Mouse (Mus musculus): Measurements from ENCODE around the gene Rptor. TPM values are rescaled to one million over a fixed set of nuclear protein-coding genes. Genes with fewer than 3 reads are reported as not detected.

Gene Rptor
- polyA plus RNA-seq, 1 experiment from 2014 or later: 15.7 TPM

GRCm38 (mm10) chr11:119933819-119934583 lies 331.3 kb downstream of the Rptor start:
- Histone ChIP-seq H3K4me3 (no peak overlapping the region), H3K9me3 (no peaks in the 10 kb centered on the region), H3K4me1 (peaks cover 57% of the 10 kb centered on the region), H3K27me3 (replicated peaks; ENCODE audit: low read depth, poor library complexity, severe bottlenecking) (peaks cover 15% of the 10 kb centered on the region), H3K36me3 (replicated peaks) (no peaks in the 10 kb centered on the region), H3K27ac (replicated peaks) (no peak overlapping the region)
- no peak for DNase-seq (ENCODE audit: low spot score)
- WGBS: 82% methylated on average over 8 of the region's 8 CpGs

- peaks cover 65% of the 10 kb centered on the region for H3K4me1 ChIP-seq
- no peak for DNase-seq (ENCODE audit: low spot score)
- 76% methylated on average over 8 of the region's 8 CpGs for WGBS
These were observed 332.1 kb downstream of the Rptor start for GRCm38 (mm10) chr11:119934773-119935172.

GRCm38 (mm10) chr11:119935457-119935856 lies 332.8 kb downstream of the Rptor start:
- H3K4me1 ChIP-seq: peaks cover 71% of the 10 kb centered on the region
- H3K27ac ChIP-seq (replicated peaks): peak overlapping the region; percentile 24; the same call in 1 of the 2 replicates
- WGBS: 21% methylated on average over 6 of the region's 6 CpGs
- H3K4me3 ChIP-seq: no peak overlapping the region
- no peaks in the 10 kb centered on the region for H3K36me3 ChIP-seq (replicated peaks)
- peaks cover 30% of the 10 kb centered on the region for H3K27me3 ChIP-seq (replicated peaks; ENCODE audit: low read depth, poor library complexity, severe bottlenecking)
- peak; percentile 77 for DNase-seq (ENCODE audit: low spot score)
- H3K9me3 ChIP-seq: no peaks in the 10 kb centered on the region

More at GRCm38 (mm10) chr11:119934773-119935172, 332.1 kb downstream of the Rptor start:
- Histone ChIP-seq H3K36me3 (replicated peaks) (no peaks in the 10 kb centered on the region), H3K27ac (replicated peaks) (no peak overlapping the region), H3K27me3 (replicated peaks; ENCODE audit: low read depth, poor library complexity, severe bottlenecking) (peaks cover 23% of the 10 kb centered on the region), H3K4me3 (no peak overlapping the region), H3K9me3 (no peaks in the 10 kb centered on the region)

- peak overlapping the region; percentile 51; the same call in 1 of the 2 replicates for H3K27ac ChIP-seq (replicated peaks)
- WGBS: 68% methylated on average over 2 of the region's 2 CpGs
- peaks cover 81% of the 10 kb centered on the region for H3K4me1 ChIP-seq
- no peak overlapping the region for H3K4me3 ChIP-seq
- H3K27me3 ChIP-seq (replicated peaks; ENCODE audit: low read depth, poor library complexity, severe bottlenecking): peaks cover 40% of the 10 kb centered on the region
- H3K9me3 ChIP-seq: no peaks in the 10 kb centered on the region
- no peaks in the 10 kb centered on the region for H3K36me3 ChIP-seq (replicated peaks)
- no peak for DNase-seq (ENCODE audit: low spot score)
These were observed 333.8 kb downstream of the Rptor start for GRCm38 (mm10) chr11:119936456-119936855.

GRCm38 (mm10) chr11:119937216-119937615 lies 334.5 kb downstream of the Rptor start:
- DNase-seq (ENCODE audit: low spot score): no peak

GRCm38 (mm10) chr11:119937772-119938502 lies 335.2 kb downstream of the Rptor start:
- H3K4me1 ChIP-seq: peaks cover 85% of the 10 kb centered on the region
- H3K4me3 ChIP-seq: no peak overlapping the region
- H3K36me3 ChIP-seq (replicated peaks): no peaks in the 10 kb centered on the region
- WGBS: 62% methylated on average over 19 of the region's 19 CpGs
- H3K27me3 ChIP-seq (replicated peaks; ENCODE audit: low read depth, poor library complexity, severe bottlenecking): peaks cover 44% of the 10 kb centered on the region
- no peaks in the 10 kb centered on the region for H3K9me3 ChIP-seq
- no peak for DNase-seq (ENCODE audit: low spot score)
- no peak overlapping the region for H3K27ac ChIP-seq (replicated peaks)

More at GRCm38 (mm10) chr11:119937216-119937615, 334.5 kb downstream of the Rptor start:
- peaks cover 84% of the 10 kb centered on the region for H3K4me1 ChIP-seq
- peaks cover 44% of the 10 kb centered on the region for H3K27me3 ChIP-seq (replicated peaks; ENCODE audit: low read depth, poor library complexity, severe bottlenecking)
- H3K9me3 ChIP-seq: no peaks in the 10 kb centered on the region
- 56% methylated on average over 12 of the region's 12 CpGs for WGBS
- H3K36me3 ChIP-seq (replicated peaks): no peaks in the 10 kb centered on the region
- no peak overlapping the region for H3K4me3 ChIP-seq
- H3K27ac ChIP-seq (replicated peaks): no peak overlapping the region

GRCm38 (mm10) chr11:119939073-119939710 lies 336.5 kb downstream of the Rptor start:
- H3K4me1 ChIP-seq: peaks cover 91% of the 10 kb centered on the region
- peak overlapping the region; percentile 36; the same call in 1 of the 2 replicates for H3K27ac ChIP-seq (replicated peaks)
- H3K9me3 ChIP-seq: no peaks in the 10 kb centered on the region
- H3K4me3 ChIP-seq: no peak overlapping the region
- DNase-seq (ENCODE audit: low spot score): no peak
- H3K27me3 ChIP-seq (replicated peaks; ENCODE audit: low read depth, poor library complexity, severe bottlenecking): peaks cover 52% of the 10 kb centered on the region
- 49% methylated on average over 8 of the region's 8 CpGs for WGBS
- no peaks in the 10 kb centered on the region for H3K36me3 ChIP-seq (replicated peaks)

GRCm38 (mm10) chr11:119939711-119940106 lies 337.0 kb downstream of the Rptor start:
- Histone ChIP-seq H3K27me3 (replicated peaks; ENCODE audit: low read depth, poor library complexity, severe bottlenecking) (peaks cover 57% of the 10 kb centered on the region), H3K9me3 (no peaks in the 10 kb centered on the region), H3K4me1 (peaks cover 95% of the 10 kb centered on the region), H3K36me3 (replicated peaks) (no peaks in the 10 kb centered on the region), H3K27ac (replicated peaks) (peak overlapping the region; percentile 51; the same call in 1 of the 2 replicates), H3K4me3 (no peak overlapping the region)
- WGBS: 70% methylated on average over 4 of the region's 4 CpGs
- DNase-seq (ENCODE audit: low spot score): no peak

GRCm38 (mm10) chr11:119940142-119940541 lies 337.4 kb downstream of the Rptor start:
- Histone ChIP-seq H3K4me3 (no peak overlapping the region), H3K4me1 (peaks cover 97% of the 10 kb centered on the region), H3K9me3 (no peaks in the 10 kb centered on the region), H3K36me3 (replicated peaks) (no peaks in the 10 kb centered on the region), H3K27me3 (replicated peaks; ENCODE audit: low read depth, poor library complexity, severe bottlenecking) (peaks cover 59% of the 10 kb centered on the region), H3K27ac (replicated peaks) (peak overlapping the region; percentile 51)
- DNase-seq (ENCODE audit: low spot score): no peak
- WGBS: 67% methylated on average over 11 of the region's 11 CpGs

GRCm38 (mm10) chr11:119941794-119942193 lies 339.1 kb downstream of the Rptor start:
- no peaks in the 10 kb centered on the region for H3K9me3 ChIP-seq
- peak overlapping the region; percentile 72 for H3K4me3 ChIP-seq
- WGBS: 9% methylated on average over 8 of the region's 8 CpGs
- no peak for DNase-seq (ENCODE audit: low spot score)
- H3K4me1 ChIP-seq: peaks cover 87% of the 10 kb centered on the region
- no peak overlapping the region for H3K27ac ChIP-seq (replicated peaks)
- H3K36me3 ChIP-seq (replicated peaks): no peaks in the 10 kb centered on the region
- H3K27me3 ChIP-seq (replicated peaks; ENCODE audit: low read depth, poor library complexity, severe bottlenecking): peaks cover 59% of the 10 kb centered on the region

GRCm38 (mm10) chr11:119942201-119942726 lies 339.6 kb downstream of the Rptor start:
- H3K27me3 ChIP-seq (replicated peaks; ENCODE audit: low read depth, poor library complexity, severe bottlenecking): peaks cover 59% of the 10 kb centered on the region
- H3K9me3 ChIP-seq: no peaks in the 10 kb centered on the region
- H3K4me1 ChIP-seq: peaks cover 83% of the 10 kb centered on the region
- DNase-seq (ENCODE audit: low spot score): no peak
- under 1% methylated on average over 43 of the region's 43 CpGs for WGBS
- H3K27ac ChIP-seq (replicated peaks): peak overlapping the region; percentile 86
- H3K36me3 ChIP-seq (replicated peaks): no peaks in the 10 kb centered on the region
- peak overlapping the region; percentile 72 for H3K4me3 ChIP-seq

- peak within 1 kb of the TSS; percentile 72 for H3K4me3 ChIP-seq
- peaks cover 55% of the 10 kb centered on the region for H3K27me3 ChIP-seq (replicated peaks; ENCODE audit: low read depth, poor library complexity, severe bottlenecking)
- H3K4me1 ChIP-seq: peaks cover 81% of the 10 kb centered on the region
- H3K36me3 ChIP-seq (replicated peaks): no peaks in the 10 kb centered on the region
- peak; percentile 100 for DNase-seq (ENCODE audit: low spot score)
- no peaks in the 10 kb centered on the region for H3K9me3 ChIP-seq
- WGBS: under 1% methylated on average over 79 of the region's 79 CpGs
- H3K27ac ChIP-seq (replicated peaks): peak within 1 kb of the TSS; percentile 86
These were observed 340.2 kb downstream of the Rptor start, which contains the start of gene Baiap2 for GRCm38 (mm10) chr11:119942727-119943427. TSS of gene Baiap2 (plus strand) at chr11:119942763.
